Mouse (Mus musculus): ENCODE measurements around the gene Tmem117.

The Tmem117 gene

GRCm38 (mm10) chr15:95047486-95047885 lies 418.5 kb downstream of the Tmem117 start:
- no peak for DNase-seq

- DNase-seq: no peak
These were observed 420.2 kb downstream of the Tmem117 start for GRCm38 (mm10) chr15:95049171-95049729.

DNA sequence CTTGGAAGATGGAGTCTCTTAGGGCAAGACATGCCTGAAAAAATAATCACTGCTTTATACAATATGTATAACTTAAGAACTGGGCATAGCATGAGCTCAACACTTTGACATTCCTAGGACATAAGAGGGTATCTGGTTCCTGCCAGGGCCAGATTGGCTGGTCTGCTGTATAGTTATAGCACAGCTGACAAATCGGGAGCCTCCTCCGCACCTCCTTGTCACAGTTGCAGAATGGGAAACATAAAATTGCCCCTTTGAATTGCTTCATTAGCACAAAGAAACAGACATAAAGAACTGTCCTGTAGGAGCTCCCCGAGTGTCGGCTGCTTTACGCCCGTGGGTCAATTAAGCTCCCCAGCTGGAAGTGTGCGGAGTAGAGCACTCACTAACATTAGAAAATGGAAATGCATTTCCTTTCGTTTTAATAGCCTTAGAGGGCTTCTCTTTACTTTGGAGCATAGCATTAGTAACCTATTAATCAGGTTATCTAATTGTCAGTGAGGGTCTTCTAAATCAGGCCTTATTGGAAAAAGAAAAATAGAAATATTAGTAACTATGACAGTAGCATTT lies 426.1 kb downstream of the Tmem117 start:
- no peak for DNase-seq

DNA sequence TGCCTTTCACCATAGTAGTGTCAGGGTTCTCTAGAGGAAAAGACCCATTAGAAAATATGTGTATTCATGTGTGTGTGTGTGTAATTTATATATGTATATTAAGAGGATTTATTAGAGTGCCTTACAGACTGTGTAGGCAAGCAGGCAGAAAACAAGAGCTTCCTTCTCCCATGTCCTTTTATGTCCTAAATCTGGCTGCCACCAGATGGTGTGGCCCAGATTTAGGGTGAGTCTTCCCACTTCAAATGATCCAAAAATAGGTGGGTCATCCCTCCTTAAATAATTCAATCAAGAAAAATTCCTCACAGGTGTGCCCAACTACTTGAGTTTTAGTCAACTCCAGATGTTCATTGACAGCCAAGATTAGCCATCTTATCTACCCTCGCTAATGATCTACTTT lies 439.0 kb downstream of the Tmem117 start:
- DNase-seq: no peak

DNA sequence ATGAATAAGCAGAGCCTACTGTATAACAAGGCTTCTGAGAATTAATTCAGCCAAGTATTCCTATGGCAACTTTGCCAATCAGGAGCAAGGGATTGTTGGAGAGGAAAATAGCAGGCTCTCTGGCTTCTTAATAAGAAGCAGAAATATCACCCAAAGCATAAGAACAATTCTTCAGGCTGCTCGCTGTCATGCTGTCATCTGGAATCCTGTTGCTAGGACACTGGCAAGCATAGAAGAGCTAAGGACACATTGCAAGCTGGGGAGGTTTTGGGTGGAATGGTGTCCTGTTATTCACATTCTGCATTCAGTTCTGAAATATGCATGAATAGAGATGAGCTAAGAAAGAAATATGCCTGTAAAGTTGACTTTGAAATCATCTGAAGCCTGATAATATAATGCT lies 439.8 kb downstream of the Tmem117 start:
- no peak for DNase-seq

- no peak for DNase-seq
These were observed 441.8 kb downstream of the Tmem117 start for GRCm38 (mm10) chr15:95070881-95071280.

DNA sequence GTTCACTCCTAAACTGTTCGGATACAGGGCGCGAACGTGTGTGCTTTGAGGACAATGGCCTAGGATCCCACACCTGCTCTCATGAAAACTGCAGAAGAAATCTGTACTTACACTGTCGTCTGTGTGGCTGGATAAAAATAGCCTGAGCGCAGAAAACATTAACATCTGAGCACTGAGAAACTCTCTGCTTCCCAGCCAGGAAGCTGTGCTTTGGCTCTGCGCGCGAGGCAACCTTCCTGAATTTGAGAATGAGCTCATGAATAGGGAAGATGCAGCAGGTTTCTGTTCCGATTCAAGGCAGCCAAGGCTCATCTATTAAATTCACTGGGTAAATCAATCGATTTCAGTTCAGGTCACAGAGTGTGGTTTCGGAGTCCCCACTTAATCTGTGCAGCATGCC lies 446.3 kb downstream of the Tmem117 start:
- no peak for DNase-seq

GRCm38 (mm10) chr15:95081654-95082053 lies 452.6 kb downstream of the Tmem117 start:
- no peak for DNase-seq

GRCm38 (mm10) chr15:95085962-95086361 lies 456.9 kb downstream of the Tmem117 start:
- no peak for DNase-seq

- DNase-seq: no peak
These were observed 471.1 kb downstream of the Tmem117 start for GRCm38 (mm10) chr15:95100133-95100532.

DNA sequence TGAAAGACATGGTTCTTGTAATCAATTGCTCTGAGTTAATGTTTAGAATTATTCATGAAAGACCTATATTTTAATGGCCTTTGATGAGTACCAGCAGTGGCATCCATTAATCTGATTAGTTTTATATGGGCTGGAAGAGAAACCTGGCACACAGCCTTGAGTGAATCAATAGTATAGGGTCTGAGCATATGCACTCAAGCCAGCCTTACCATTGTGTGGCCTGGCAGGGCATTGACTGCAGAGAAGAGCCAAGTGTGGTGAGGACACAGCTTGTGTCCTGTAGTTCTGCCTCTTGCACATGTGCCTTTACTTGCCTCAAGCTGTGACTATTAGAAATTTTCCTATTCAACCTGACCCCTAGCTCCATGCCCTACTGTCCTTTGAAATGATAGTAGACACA lies 472.5 kb downstream of the Tmem117 start:
- no peak for DNase-seq

DNA sequence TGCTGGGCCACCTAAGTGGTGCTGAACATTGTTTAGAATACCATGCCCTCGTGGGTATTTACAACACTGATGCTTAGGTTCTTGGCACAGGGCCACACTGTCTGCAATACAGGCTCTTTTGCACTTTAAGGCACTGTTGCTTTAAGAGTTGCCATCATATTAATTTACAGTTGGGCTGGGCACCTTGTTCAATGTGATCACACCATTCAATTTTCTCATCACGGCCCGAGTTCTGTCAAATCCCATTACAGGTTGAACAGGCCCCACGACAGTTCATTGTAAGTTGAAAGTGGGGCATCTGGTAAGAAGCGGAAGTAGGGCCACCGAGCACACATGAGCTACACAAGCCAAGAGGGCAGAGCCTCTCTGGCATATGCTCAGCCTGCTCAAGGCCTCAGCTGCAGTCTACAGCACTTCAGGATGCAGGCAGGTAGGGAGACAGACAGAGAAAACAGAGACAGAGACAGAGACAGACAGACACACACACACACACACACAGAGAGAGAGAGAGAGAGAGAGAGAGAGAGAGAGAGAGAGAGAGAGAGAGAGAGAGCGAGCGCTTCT lies 478.3 kb downstream of the Tmem117 start:
- no peak for DNase-seq

- no peak for DNase-seq
These were observed 479.6 kb downstream of the Tmem117 start for GRCm38 (mm10) chr15:95108626-95109025.

- DNase-seq: no peak
These were observed 502.4 kb downstream of the Tmem117 start for GRCm38 (mm10) chr15:95131401-95131800.

DNA sequence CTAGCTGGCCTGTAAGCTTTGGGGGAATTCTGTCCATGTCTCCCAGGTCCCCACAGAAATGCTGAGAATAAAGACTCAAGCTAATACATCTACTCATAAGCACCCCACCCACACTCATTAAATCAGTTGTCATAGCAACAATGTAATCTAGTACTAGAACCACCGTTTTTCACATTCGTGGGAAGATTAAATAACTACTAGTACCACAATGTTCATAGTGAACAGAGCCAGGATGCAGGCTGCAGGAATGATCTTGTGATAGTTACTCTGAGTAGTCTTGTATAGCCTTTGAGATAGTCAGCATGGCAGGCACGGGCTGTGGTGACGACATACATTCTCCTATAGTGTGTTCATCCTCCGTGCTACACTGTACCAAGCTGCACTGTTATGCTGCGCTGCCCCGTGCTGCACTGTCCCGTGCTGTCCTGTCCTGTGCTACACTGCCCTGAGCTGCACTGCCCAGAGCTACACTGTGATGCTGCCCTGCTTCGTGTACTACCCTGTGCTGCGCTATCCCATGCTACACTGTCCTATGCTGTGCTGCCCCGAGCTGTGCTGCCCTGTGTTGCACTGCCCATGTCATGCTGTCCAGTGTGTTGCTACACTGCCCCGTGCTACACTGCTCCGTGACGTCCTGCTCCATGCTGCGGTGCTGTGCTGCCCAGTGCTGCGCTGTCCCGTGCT lies 507.0 kb downstream of the Tmem117 start:
- no peak for DNase-seq

GRCm38 (mm10) chr15:95137018-95137810 lies 508.2 kb downstream of the Tmem117 start:
- DNase-seq: no peak

DNA sequence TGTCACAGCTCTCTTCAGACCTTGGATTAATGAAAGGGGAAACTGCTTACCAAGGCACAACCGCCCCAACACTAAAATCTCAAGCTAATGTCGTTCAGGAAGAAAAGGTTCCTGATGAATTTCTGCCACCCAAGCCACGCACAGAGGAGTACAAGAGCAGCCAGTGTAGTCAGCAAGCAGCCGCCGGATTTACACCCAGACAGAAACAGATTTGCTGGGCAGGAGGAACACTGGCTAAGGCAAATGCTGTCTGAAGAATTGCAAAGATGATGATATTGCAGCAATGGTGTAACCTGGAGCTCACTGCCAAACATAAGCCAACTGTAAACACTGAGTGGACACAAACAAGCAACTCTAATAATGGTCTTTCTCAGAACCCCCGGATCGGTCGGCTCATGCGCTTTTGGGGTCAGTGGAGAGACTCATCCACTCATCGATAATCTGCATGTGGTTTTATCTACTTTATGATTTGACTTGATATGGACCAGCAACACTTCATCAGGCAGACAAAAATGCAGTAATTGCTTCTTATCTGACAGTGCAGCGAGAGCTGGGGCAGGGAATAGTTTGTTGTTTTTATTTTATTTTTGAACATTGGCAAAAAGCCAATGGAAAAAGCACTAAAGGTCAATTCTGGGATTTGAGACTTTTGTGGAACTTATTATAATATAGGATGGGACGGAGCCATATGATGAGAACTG lies 509.8 kb downstream of the Tmem117 start:
- no peak for DNase-seq

- DNase-seq: no peak
These were observed 515.1 kb downstream of the Tmem117 start for GRCm38 (mm10) chr15:95144131-95144530.

DNA sequence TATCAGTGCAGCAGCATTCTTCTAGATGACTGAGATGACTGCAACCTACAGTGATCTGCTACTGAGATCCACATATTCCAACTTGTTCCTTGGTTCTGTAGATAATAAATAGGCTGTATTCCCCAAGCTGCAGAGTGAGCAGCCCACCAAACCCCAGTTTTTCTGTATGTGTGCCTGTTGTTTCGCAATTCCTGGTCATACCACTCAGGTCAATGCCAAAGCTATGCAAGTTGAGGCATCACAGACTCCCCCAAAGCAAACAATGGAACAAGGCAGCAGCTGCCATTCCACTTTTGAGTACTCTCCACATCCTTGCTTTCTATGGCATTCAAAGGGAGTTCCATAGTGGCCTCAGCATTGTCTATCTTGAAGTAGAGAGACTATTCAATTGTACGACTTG lies 516.1 kb downstream of the Tmem117 start:
- DNase-seq: no peak

Measured in kidney, adult 9 months (tissue).